Mouse (Mus musculus) thymus, postnatal 10 days (tissue): ENCODE measurements around the gene Nufip1.

Experiments used
- DNase-seq, 2 experiments: peaks; one replicate each; pipeline ENCODE4 v3.0.0; 2021; ENCODE audit warnings: low spot score in 2 of 2

The Nufip1 gene

GRCm38 (mm10) chr14:76179343-76179742, 68.7 kb downstream of the Nufip1 start:
- no peak for DNase-seq

GRCm38 (mm10) chr14:76185358-76185757, 74.7 kb downstream of the Nufip1 start:
- no peak for DNase-seq

GRCm38 (mm10) chr14:76186299-76186698, 75.6 kb downstream of the Nufip1 start:
- DNase-seq: no peak
